ENCODE assay signal across 8 mouse cellular contexts in the genomic region with DNA sequence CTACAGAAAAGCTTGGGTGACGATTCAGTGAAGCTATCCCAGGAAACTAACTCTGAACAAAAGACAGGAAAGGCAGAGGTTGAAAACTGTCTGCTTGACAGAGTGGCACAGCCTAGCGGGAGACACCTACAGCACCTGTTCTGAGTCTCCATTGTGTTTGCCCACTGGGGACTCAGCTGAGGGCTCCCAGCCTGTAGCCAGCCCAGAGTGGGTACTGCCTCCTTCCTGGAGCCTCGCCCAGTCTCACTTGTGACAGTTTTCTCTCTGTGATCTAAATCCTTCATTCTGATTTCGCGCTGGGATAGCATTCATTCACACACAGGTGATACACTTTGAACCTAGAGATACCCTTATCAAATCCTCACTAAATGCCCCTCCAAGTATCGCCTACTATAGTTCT. TPM values are rescaled to one million over a fixed set of nuclear protein-coding genes. Genes with fewer than 3 reads are reported as not detected.
DNase-seq lines count a peak whose midpoint lies in the region; ATAC-seq lines count a peak whose summit lies in the region.

No protein-coding gene starts in this region.

- no peak for DNase-seq in heart, adult 8-10 months (ENCODE audit: low spot score)
- peak; percentile 21 for DNase-seq in lung, postnatal 10 days
- DNase-seq in urinary bladder, postnatal 4 days (ENCODE audit: low spot score in 2 of 2), result no peak

- H3K36me3 ChIP-seq in heart, embryonic 12.5 days, result no peaks in the 10 kb centered on the region
- no peaks in the 10 kb centered on the region for H3K36me3 ChIP-seq in embryonic facial prominence, embryonic 13.5 days
- H3K36me3 ChIP-seq in intestine, embryonic 16.5 days (ENCODE audit: control insufficient read depth, insufficient read depth, low read length), result no peaks in the 10 kb centered on the region
- no peaks in the 10 kb centered on the region for H3K36me3 ChIP-seq in stomach, embryonic 15.5 days

- H3K4me3 ChIP-seq in heart, embryonic 12.5 days, result peak overlapping the region; percentile 67
- H3K4me3 ChIP-seq in embryonic facial prominence, embryonic 13.5 days, result peak overlapping the region; percentile 69
- peak overlapping the region; percentile 66 for H3K4me3 ChIP-seq in intestine, embryonic 16.5 days (ENCODE audit: low read length)
- H3K4me3 ChIP-seq in stomach, embryonic 15.5 days (replicated peaks), result peak overlapping the region; percentile 52

- 0 out of 2 replicates have a peak, but pooled peaks cover 7% of the 10 kb centered on the region for H3K27me3 ChIP-seq in heart, embryonic 12.5 days (replicated peaks)
- no peaks in the 10 kb centered on the region for H3K27me3 ChIP-seq in embryonic facial prominence, embryonic 13.5 days
- H3K27me3 ChIP-seq in intestine, embryonic 16.5 days (replicated peaks; ENCODE audit: control insufficient read depth, insufficient read depth, low read length), result no peaks in the 10 kb centered on the region
- no peaks in the 10 kb centered on the region for H3K27me3 ChIP-seq in stomach, embryonic 15.5 days (replicated peaks)

- WGBS in heart, embryonic 12.5 days, result 23% methylated on average over 6 of the region's 6 CpGs
- WGBS in embryonic facial prominence, embryonic 13.5 days, result 16% methylated on average over 6 of the region's 6 CpGs
- WGBS in intestine, embryonic 16.5 days, result 15% methylated on average over 6 of the region's 6 CpGs
- WGBS in stomach, embryonic 15.5 days, result 9% methylated on average over 6 of the region's 6 CpGs

- H3K9me3 ChIP-seq in heart, embryonic 12.5 days (replicated peaks), result no peaks in the 10 kb centered on the region
- H3K9me3 ChIP-seq in embryonic facial prominence, embryonic 13.5 days, result no peaks in the 10 kb centered on the region
- H3K9me3 ChIP-seq in intestine, embryonic 16.5 days (ENCODE audit: control insufficient read depth, low read length), result no peaks in the 10 kb centered on the region
- H3K9me3 ChIP-seq in stomach, embryonic 15.5 days, result no peaks in the 10 kb centered on the region

- 0 out of 2 replicates have a peak overlapping the region, but pooled peaks have one; percentile 41 for H3K9ac ChIP-seq in heart, embryonic 12.5 days
- peak overlapping the region; percentile 80 for H3K9ac ChIP-seq in embryonic facial prominence, embryonic 13.5 days
- peak overlapping the region; percentile 30; the same call in 1 of the 2 replicates for H3K9ac ChIP-seq in intestine, embryonic 16.5 days (ENCODE audit: low read depth, low read length)
- H3K9ac ChIP-seq in stomach, embryonic 15.5 days, result no peak overlapping the region; the same call in 1 of the 2 replicates

- H3K4me2 ChIP-seq in heart, embryonic 12.5 days, result peak overlapping the region; percentile 98
- peak overlapping the region; percentile 85 for H3K4me2 ChIP-seq in embryonic facial prominence, embryonic 13.5 days
- H3K4me2 ChIP-seq in intestine, embryonic 16.5 days (ENCODE audit: low read depth, low read length), result peak overlapping the region; percentile 85
- peak overlapping the region; percentile 90 for H3K4me2 ChIP-seq in stomach, embryonic 15.5 days

- ATAC-seq in heart, embryonic 12.5 days (ENCODE audit: insufficient number of reproducible peaks, low FRiP score), result no peak
- ATAC-seq in embryonic facial prominence, embryonic 13.5 days (ENCODE audit: insufficient number of reproducible peaks, insufficient read depth, low FRiP score, low TSS enrichment, low read depth), result no peak
- no peak for ATAC-seq in intestine, embryonic 16.5 days
- ATAC-seq in stomach, embryonic 15.5 days (ENCODE audit: insufficient read depth, low FRiP score, low read depth), result no peak
- ATAC-seq in granulocyte monocyte progenitor cell, adult 5-6 weeks (replicated peaks; ENCODE audit: poor library complexity, severe bottlenecking), result no peak

- H3K4me1 ChIP-seq in heart, embryonic 12.5 days (replicated peaks), result 0 out of 2 replicates have a peak, but pooled peaks cover 11% of the 10 kb centered on the region
- H3K4me1 ChIP-seq in embryonic facial prominence, embryonic 13.5 days, result 0 out of 2 replicates have a peak, but pooled peaks cover 3% of the 10 kb centered on the region
- H3K4me1 ChIP-seq in intestine, embryonic 16.5 days (ENCODE audit: control insufficient read depth, insufficient read depth, low read length), result peaks cover 4% of the 10 kb centered on the region; the same call in 1 of the 2 replicates
- peaks cover 3% of the 10 kb centered on the region; the same call in 1 of the 2 replicates for H3K4me1 ChIP-seq in stomach, embryonic 15.5 days

- no peak overlapping the region for H3K27ac ChIP-seq in heart, embryonic 12.5 days (ENCODE audit: poor library complexity, severe bottlenecking)
- H3K27ac ChIP-seq in embryonic facial prominence, embryonic 13.5 days, result peak overlapping the region; percentile 94; the same call in 1 of the 2 replicates
- no peak overlapping the region for H3K27ac ChIP-seq in intestine, embryonic 16.5 days (ENCODE audit: low read length)
- H3K27ac ChIP-seq in stomach, embryonic 15.5 days, result no peak overlapping the region

RNA-seq across cellular contexts. Expression of a gene that starts 1.5 kb away (rescaled TPM):
- 16.7 and 17.6 TPM in 2 replicates for polyA plus RNA-seq in heart, embryonic 12.5 days (2016; fragmentation: Nextera tagmentation; extraction: Ambion mirVana)
- 1 to 10 TPM in 3 of 4 experiments, under 1 TPM in 1; 0.95 to 3.1 (median 1.2) TPM for total RNA-seq in heart, adult 8-10 months (2022)
- polyA plus RNA-seq in embryonic facial prominence, embryonic 13.5 days (2015; fragmentation: Nextera tagmentation; extraction: Ambion mirVana), result 121 and 124 TPM in 2 replicates
- polyA plus RNA-seq in intestine, embryonic 16.5 days (2015; fragmentation: Nextera tagmentation; extraction: Ambion mirVana), result 16.0 and 17.7 TPM in 2 replicates
- polyA plus RNA-seq in stomach, embryonic 15.5 days (2015; fragmentation: Nextera tagmentation; extraction: Ambion mirVana), result 22.6 and 31.1 TPM in 2 replicates
- total RNA-seq in granulocyte monocyte progenitor cell, adult 5-6 weeks (2014; fragmentation: Nextera tagmentation), result not detected in 2 replicates
- total RNA-seq in granulocyte monocyte progenitor cell, adult 5-6 weeks (2017), result not detected in 2 replicates
